Mouse (Mus musculus) CH12.LX (cell line): Measurements from ENCODE around the gene Npr1. TPM values are rescaled to one million over a fixed set of nuclear protein-coding genes. Genes with fewer than 3 reads are reported as not detected.

ENCODE experiments used
- DNase-seq: peaks from one replicate; pipeline ENCODE4 v3.0.0-alpha.2; 2013; ENCODE audit errors: extremely low read depth
- H3K27ac ChIP-seq: 2 replicates; pipeline ENCODE4 v1.5.1; 2012; ENCODE audit warnings: low read depth, mild to moderate bottlenecking, control low read depth, moderate library complexity; ENCODE audit not compliant: insufficient read depth
- H3K27me3 ChIP-seq: replicated peaks from 2 replicates; pipeline ENCODE3; 2012; ENCODE audit warnings: inconsistent platforms
- H3K36me3 ChIP-seq, 2 experiments: replicated peaks in 1 of 2; 2 replicates each; pipeline versions ENCODE3 to v1.6.1; 2012; ENCODE audit warnings: inconsistent platforms in 1 of 2, low read length in 1 of 2, mild to moderate bottlenecking in 1 of 2, mixed read lengths in 1 of 2, moderate library complexity in 1 of 2; ENCODE audit not compliant: control insufficient read depth in 1 of 2, insufficient read depth in 1 of 2
- H3K4me1 ChIP-seq, 2 experiments: 2 replicates each; pipeline ENCODE4 v1.6.1; 2012; ENCODE audit warnings: inconsistent platforms in 1 of 2, moderate library complexity in 1 of 2; ENCODE audit not compliant: insufficient read depth in 2 of 2, control insufficient read depth in 1 of 2
- H3K4me2 ChIP-seq: 2 replicates; pipeline ENCODE4 v1.6.1; 2012; ENCODE audit warnings: low read depth, mild to moderate bottlenecking, control low read depth; ENCODE audit not compliant: poor library complexity, insufficient read depth, severe bottlenecking
- H3K4me3 ChIP-seq, 3 experiments: fragments of 150-350 bp in 1 of 3; sonication (generic) in 1 of 3; replicated peaks in 1 of 3; 2 replicates each; pipeline versions ENCODE3 to v1.5.1; 2011 to 2012; ENCODE audit warnings: low read depth in 2 of 3, low read length in 2 of 3, mild to moderate bottlenecking in 2 of 3, moderate library complexity in 2 of 3, control low read depth in 1 of 3, improper control_type of control experiment in 1 of 3, inconsistent platforms in 1 of 3, mixed read lengths in 1 of 3; ENCODE audit not compliant: poor library complexity in 1 of 3
- H3K79me2 ChIP-seq: replicated peaks from 2 replicates; pipeline ENCODE4 v1.6.1; 2012; ENCODE audit warnings: mild to moderate bottlenecking, moderate library complexity; ENCODE audit not compliant: control insufficient read depth, poor library complexity, insufficient read depth, severe bottlenecking; ENCODE audit errors: extremely low read depth
- H3K9ac ChIP-seq: 2 replicates; pipeline ENCODE4 v1.6.1; 2012; ENCODE audit warnings: low read depth, mild to moderate bottlenecking, control low read depth, moderate library complexity; ENCODE audit not compliant: insufficient read depth
- H3K9me3 ChIP-seq: replicated peaks from 2 replicates; pipeline ENCODE3; 2012; ENCODE audit warnings: low read length, inconsistent platforms, mixed read lengths
- CHD1 ChIP-seq: IDR thresholded peaks from 2 replicates; pipeline ENCODE4 v1.6.1; 2012; ENCODE audit warnings: low read depth, low read length, improper control_type of control experiment, inconsistent platforms
- E2F4 ChIP-seq: IDR thresholded peaks from 2 replicates; pipeline ENCODE4 v1.6.1; 2011; ENCODE audit warnings: low read depth, low read length, improper control_type of control experiment; ENCODE audit not compliant: insufficient replicate concordance
- ELF1 ChIP-seq: IDR thresholded peaks from 2 replicates; pipeline ENCODE4 v1.6.1; 2014; ENCODE audit warnings: low read depth, mild to moderate bottlenecking, inconsistent platforms, low read length, improper control_type of control experiment
- HCFC1 ChIP-seq: IDR thresholded peaks from 2 replicates; pipeline ENCODE4 v1.6.1; 2012; ENCODE audit warnings: low read depth, mild to moderate bottlenecking, inconsistent platforms, low read length, improper control_type of control experiment
- JUND ChIP-seq: conservative IDR thresholded peaks from 2 replicates; pipeline ENCODE4 v1.6.1; 2011; ENCODE audit warnings: low read depth, low read length, improper control_type of control experiment
- MAX ChIP-seq: IDR thresholded peaks from 2 replicates; pipeline ENCODE4 v1.6.1; 2011; ENCODE audit warnings: low read length, improper control_type of control experiment
- MEF2A ChIP-seq: IDR thresholded peaks from 2 replicates; pipeline ENCODE4 v1.6.1; 2014; ENCODE audit warnings: low read depth, mild to moderate bottlenecking, inconsistent platforms, low read length, improper control_type of control experiment, borderline replicate concordance
- MXI1 ChIP-seq: IDR thresholded peaks from 2 replicates; pipeline ENCODE4 v1.6.1; 2011; ENCODE audit warnings: mild to moderate bottlenecking, low read depth, low read length, improper control_type of control experiment
- NELFE ChIP-seq: IDR thresholded peaks from 2 replicates; pipeline ENCODE4 v1.6.1; 2011; ENCODE audit warnings: low read depth, low read length, improper control_type of control experiment
- NRF1 ChIP-seq: IDR thresholded peaks from 2 replicates; pipeline ENCODE4 v1.6.1; 2014; ENCODE audit warnings: low read depth, mild to moderate bottlenecking, inconsistent platforms, low read length, improper control_type of control experiment, moderate library complexity
- SIN3A ChIP-seq: IDR thresholded peaks from 2 replicates; pipeline ENCODE4 v1.6.1; 2012; ENCODE audit warnings: low read length, improper control_type of control experiment, inconsistent platforms
- SMC3 ChIP-seq: IDR thresholded peaks from 2 replicates; pipeline ENCODE4 v1.6.1; 2011; ENCODE audit warnings: low read depth, low read length, improper control_type of control experiment
- TBP ChIP-seq: conservative IDR thresholded peaks from 2 replicates; pipeline ENCODE4 v1.6.1; 2011; ENCODE audit warnings: low read depth, low read length, improper control_type of control experiment
- UBTF ChIP-seq: IDR thresholded peaks from 2 replicates; pipeline ENCODE4 v1.6.1; 2012; ENCODE audit warnings: low read depth, mild to moderate bottlenecking, inconsistent platforms, low read length, improper control_type of control experiment, moderate library complexity
- ZC3H11A ChIP-seq: IDR thresholded peaks from 2 replicates; pipeline ENCODE4 v1.6.1; 2012; ENCODE audit warnings: low read depth, mild to moderate bottlenecking, inconsistent platforms, low read length, improper control_type of control experiment
- ZKSCAN1 ChIP-seq: IDR thresholded peaks from 2 replicates; pipeline ENCODE4 v1.6.1; 2012; ENCODE audit warnings: low read depth, inconsistent platforms, low read length, improper control_type of control experiment, borderline replicate concordance
- dilution Hi-C: fragments of 300-500 bp; cut with MboI; formaldehyde crosslinking; loops from 2 replicates; pipeline ENCODE4 v1.14.3; 2020; ENCODE audit warnings: low sequenced_read_pairs; ENCODE audit not compliant: extremely low pct_unique_long_range_greater_than_20kb, extremely low pct_ligation_motif_present
- in situ Hi-C: fragments of 300-500 bp; cut with MboI; formaldehyde crosslinking; loops from 3 replicates; pipeline ENCODE4 v1.14.3; 2019; ENCODE audit warnings: low sequenced_read_pairs, low pct_ligation_motif_present, low pct_unique_long_range_greater_than_20kb, mixed read lengths
- polyA plus RNA-seq: library from polyadenylated mRNA; unstranded; fragments of >175 nt; gene quantifications from 2 replicates; pipeline ENCODE4 v1.2.1, GENCODE M21; 2012; ENCODE audit warnings: low read depth; ENCODE audit not compliant: insufficient read length
- total RNA-seq, 2 experiments: library from RNA; depleted of rRNA; stranded (reverse); fragments of 300-350 nt in 1 of 2; fragments of >200 nt in 1 of 2; gene quantifications; 2 replicates each; pipeline ENCODE4 v1.2.3; 2012 to 2014

Gene Npr1
- total and polyA plus RNA-seq, 3 experiments: 0.13 TPM; not detected in 2

- no peaks in the 10 kb centered on the region for H3K27me3 ChIP-seq
- in situ Hi-C loops: no loop called here
- H3K36me3 ChIP-seq: no peaks in the 10 kb centered on the region
- H3K9me3 ChIP-seq: no peaks in the 10 kb centered on the region
- no peak overlapping the region for H3K4me2 ChIP-seq
- no peaks in the 10 kb centered on the region for H3K79me2 ChIP-seq
- DNase-seq: no peak
- H3K27ac ChIP-seq: no peak overlapping the region
- H3K4me1 ChIP-seq: peaks cover 3 to 4% of the 10 kb centered on the region in 2 experiments; a peak in 2 of 4 replicates
- dilution Hi-C loops: no loop called here
- TF ChIP-seq NRF1 (no peak), E2F4 (no peak), MEF2A (no peak), ZC3H11A (no peak), SIN3A (no peak), MXI1 (no peak), CHD1 (no peak), ELF1 (no peak), JUND (no peak), HCFC1 (no peak), UBTF (no peak), SMC3 (no peak), MAX (no peak), NELFE (no peak), TBP (no peak)
- H3K9ac ChIP-seq: no peak overlapping the region
- no peak overlapping the region for H3K4me3 ChIP-seq
Observed at GRCm38 (mm10) chr3:90443977-90444376, 21.7 kb downstream of the Npr1 start.

DNA sequence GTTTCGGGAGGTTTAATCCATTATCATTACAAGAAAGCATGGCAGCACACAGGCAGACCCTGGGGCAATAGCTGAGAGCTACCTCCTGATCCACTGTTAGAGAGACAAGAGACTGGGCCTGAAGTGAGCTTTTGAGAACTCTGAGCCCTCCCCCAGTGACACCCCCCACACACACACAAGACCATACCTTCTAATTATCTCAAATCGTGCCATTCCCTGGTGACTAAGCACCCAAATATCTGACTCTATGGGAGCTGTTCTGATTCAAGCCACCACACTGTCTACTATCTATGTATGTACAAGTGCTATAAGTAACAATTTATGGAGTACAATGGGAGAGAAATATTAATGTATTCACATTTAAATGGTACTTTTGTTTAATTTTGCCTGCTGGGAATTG is 24.9 kb downstream of the Npr1 start:
- Histone ChIP-seq H3K9ac (no peak overlapping the region), H3K9me3 (no peaks in the 10 kb centered on the region), H3K4me2 (no peak overlapping the region), H3K79me2 (no peaks in the 10 kb centered on the region), H3K27me3 (no peaks in the 10 kb centered on the region), H3K27ac (no peak overlapping the region), H3K36me3 (no peaks in the 10 kb centered on the region), H3K4me3 (no peak overlapping the region), H3K4me1 (no peaks in the 10 kb centered on the region)
- DNase-seq: no peak
- dilution Hi-C loops: no loop called here
- TF ChIP-seq ZKSCAN1: no peak
- no peak for TF ChIP-seq SMC3
- no peak for TF ChIP-seq NRF1
- in situ Hi-C loops: no loop called here
